Mouse (Mus musculus) left cerebral cortex, adult 9 months (tissue): ENCODE data around the gene Gm21748.
"Not testable (repeated sequence)": the region's sequence is repeated elsewhere in the genome, so short reads cannot be mapped to it uniquely, and the experiment has no call there.

Experiments
- DNase-seq, 2 experiments: peaks; one replicate each; pipeline ENCODE4 v3.0.0; 2022; ENCODE audit warnings: low spot score in 2 of 2

Gm21748 gene

DNA sequence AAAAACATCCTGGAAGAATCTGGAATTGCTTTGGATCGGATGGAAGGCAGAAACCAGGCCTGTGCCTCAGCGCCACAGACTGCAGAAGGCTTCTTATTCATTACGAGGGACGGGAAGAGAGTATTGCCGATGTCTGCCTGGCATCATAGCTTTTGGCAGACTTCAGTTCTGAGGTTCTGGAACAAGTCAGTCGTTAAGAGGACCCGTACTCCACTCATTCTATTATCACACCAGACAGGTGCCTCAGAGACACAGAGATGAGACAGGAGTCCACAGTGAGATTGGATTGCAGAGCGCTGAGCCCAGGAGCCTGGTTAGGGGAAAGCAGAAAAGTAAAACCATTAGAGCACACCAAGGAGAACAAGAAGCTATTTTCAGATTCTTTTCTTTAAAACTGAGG, at the start of gene Gm21748:
TSS of gene Gm21748 (minus strand) at position 101 of the 400 bp plus-strand sequence.
- not testable (repeated sequence) for DNase-seq
